Mouse (Mus musculus) right cerebral cortex, postnatal 10 days (tissue): ENCODE data around the gene Rora.

Experiments used
- DNase-seq, 2 experiments: peaks; one replicate each; pipeline ENCODE4 v3.0.0; 2021; ENCODE audit warnings: low spot score in 2 of 2

Gene Rora

DNA sequence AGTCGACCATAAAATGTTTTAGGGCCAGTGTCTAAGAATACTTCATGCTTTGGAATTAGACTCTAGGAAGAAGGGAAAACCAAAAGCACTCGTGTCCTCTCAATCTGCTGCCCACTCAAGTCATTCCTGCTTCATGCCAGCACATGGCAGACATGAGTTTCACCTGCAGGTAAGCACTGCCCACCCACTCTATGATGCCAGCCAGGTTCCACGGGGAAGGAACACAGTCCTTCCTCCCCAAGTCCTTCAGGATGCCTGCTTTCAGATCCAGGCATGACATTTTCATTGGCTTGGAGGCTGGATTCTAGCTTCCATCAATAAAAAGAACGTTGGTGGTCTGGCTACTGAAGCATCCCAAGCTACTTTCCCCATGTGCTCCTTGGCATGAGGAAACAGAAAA is 166.4 kb downstream of the Rora start:
- no peak for DNase-seq

DNA sequence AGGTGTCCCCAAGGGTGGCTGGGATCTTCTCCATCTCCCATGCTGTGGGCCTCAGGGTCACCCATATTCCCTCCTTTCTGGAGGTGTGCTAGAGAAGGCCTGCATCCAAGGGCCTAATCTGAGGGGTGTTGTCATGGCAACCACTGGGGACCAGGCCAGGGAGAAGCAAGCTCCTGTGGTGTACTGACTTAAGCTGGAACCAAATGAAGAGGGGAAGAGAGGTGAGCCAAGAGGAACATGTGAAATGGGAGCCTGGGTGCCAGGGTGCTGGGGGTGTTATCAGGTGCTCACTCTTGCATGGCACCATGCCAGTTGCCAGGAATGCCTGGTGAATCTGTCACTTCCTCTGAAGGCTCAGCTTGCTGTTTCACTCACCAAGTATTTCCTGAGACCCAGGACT is 166.9 kb downstream of the Rora start:
- DNase-seq: peak; percentile 52 to 54

DNA sequence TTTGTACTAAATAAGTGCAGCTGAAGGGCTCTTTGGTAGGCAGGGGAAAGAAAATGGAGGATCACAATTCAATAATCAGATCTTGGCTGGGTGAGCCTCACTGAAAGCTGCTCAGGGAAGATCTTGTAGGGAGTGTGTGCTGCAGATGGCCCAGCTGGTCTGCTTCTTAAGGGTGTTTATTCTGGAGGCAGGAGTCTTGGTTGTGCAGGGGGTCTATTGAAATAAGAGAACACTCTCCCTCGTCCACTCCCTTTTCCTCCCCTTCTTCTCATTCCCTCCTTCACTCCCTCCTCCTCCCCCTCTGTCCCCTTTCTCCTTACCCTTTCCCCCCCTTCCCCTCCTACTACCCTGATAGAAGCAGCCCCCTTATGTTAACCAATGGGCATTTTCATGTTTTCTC is 167.8 kb downstream of the Rora start:
- no peak for DNase-seq

DNA sequence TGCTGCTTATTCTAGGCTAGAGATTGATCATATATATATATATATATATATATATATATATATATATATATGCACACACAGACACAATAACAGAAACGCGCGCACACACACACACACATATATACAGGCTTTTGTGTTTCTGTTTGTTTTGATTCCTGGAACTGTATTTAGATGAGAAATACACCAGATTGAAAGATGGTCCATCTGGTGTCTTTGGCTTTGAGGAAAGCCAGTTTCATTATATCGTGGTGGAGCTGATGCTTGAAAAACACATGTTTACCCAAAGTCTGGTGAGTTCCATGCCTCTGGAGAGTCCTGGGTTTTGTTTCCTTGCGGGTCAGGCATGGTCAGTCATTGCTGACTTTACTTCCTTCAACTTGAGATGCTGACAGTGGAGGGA is 169.7 kb downstream of the Rora start:
- no peak for DNase-seq

DNA sequence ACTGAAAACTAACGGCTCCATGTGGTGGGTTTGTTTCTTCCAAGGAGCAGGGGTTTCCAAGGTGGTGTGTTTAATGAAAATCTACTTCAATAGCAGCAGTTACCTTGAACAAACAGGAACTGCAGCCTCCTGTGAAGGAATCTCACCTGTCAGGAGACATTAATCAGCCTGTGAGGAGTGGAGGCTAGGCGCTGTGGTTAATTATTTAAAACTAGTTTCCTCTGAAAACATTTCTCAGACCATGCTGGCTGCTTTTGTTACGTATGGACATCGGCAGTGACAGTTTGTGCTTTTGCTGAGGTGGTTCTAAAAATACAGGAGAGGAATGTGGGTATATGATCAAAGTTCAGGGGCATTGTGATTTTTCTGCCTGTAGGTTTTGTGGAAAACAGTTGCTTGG is 171.5 kb downstream of the Rora start:
- no peak for DNase-seq

DNA sequence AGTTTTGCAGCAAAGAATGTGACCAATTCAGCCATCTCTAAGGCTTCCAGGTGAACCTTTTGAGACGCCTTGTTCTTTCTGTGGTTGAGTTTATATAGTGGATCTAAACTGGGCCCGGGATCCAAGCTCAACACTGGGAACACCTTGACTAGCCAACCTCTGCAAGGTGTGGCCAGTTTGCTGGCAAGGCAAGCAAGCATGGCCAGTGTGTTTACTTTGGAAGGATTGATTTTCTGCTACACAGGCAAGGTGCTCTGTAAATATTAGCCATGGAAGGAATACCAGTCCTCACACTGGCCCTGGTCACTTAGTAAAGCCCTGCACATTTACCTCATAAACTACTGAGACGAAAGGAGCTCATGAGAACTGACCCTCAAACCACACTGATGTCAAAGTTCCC is 172.3 kb downstream of the Rora start:
- DNase-seq: no peak

DNA sequence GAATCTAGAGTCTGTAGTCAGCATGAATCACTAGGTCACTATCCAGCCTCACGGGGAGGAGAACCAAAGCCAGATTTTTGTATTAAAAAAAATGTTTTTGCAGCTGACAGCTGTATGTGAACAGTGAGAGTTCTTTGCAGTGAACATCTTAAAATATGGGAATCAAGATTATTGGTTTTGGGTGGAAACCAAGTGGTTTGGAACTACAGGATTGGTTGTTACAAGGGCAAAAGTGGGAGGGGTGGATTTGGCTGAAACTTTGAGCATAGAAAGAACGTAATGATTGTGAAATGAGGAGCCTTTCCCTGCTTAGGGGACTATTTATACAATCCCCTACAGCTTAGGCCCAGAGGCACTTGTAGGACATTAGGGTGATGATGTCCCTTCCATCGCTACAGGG is 173.9 kb downstream of the Rora start:
- DNase-seq: no peak

DNA sequence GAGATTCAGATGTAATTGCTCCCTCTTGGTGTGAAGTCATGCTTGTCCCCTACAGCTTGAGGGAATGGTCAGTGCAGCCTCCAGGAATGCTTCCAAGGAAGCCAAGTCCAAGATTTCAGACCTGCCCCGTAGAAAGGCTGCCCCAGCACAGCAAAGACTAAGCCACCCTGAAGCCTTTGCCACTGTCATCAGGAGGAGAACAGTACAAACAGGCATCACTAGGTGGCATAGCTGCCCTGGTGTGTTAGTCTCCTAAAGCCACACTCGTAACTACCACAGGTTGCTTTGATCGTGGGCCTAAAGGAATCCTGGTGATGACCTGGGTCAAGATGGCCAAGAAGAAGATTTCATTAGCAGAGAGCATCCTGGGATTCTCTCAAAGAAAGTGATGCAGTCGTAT is 176.3 kb downstream of the Rora start:
- DNase-seq: peak in 1 of 2 experiments; percentile 40

DNA sequence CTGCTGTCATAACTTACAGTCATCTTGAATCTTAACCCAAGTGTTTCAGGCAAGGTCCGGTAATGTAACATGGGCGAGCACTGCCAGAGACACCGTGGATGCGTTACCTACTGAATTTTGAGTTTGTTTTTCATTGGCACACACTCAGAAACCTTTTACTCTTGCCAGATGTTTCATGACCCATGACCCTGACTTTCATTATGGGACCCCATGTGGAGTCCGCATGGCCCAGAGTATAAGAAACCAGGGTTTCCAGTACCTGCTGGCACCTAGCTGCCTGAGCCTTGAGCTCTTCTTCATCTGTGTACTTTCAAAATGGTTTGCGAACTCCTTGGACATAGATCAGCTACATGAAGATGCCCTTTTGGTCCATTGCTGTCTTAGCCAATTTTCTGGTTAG is 179.7 kb downstream of the Rora start:
- no peak for DNase-seq

DNA sequence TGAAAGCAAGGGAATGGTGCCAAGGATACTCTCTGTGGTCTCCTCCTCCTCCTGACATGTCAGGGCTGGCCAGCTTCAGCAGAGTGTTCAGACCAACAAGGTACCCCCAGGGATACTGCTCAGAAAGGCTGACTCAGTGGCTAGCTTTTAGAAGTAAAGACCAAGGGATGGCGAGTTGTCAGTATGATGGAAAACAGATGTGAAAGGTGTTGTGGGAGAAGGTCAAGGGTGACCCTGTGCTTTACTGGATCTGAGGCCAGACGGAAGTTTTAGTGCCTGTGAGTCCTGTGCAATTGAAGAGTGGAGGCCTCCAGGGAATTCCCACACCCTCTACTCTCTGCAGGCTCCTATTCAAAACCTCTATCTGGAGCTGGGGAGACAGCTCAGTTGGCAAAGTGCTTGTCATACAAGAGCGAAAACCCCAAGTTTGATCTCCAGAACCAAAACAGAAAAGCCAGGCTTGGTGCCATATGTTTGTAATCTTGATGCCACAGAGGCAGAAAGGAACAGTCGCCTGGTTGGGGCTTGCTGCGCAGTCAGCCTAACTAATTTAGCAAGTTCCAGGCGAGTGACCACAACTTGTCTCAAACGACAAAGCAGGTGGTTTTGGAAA is 181.6 kb downstream of the Rora start:
- no peak for DNase-seq

DNA sequence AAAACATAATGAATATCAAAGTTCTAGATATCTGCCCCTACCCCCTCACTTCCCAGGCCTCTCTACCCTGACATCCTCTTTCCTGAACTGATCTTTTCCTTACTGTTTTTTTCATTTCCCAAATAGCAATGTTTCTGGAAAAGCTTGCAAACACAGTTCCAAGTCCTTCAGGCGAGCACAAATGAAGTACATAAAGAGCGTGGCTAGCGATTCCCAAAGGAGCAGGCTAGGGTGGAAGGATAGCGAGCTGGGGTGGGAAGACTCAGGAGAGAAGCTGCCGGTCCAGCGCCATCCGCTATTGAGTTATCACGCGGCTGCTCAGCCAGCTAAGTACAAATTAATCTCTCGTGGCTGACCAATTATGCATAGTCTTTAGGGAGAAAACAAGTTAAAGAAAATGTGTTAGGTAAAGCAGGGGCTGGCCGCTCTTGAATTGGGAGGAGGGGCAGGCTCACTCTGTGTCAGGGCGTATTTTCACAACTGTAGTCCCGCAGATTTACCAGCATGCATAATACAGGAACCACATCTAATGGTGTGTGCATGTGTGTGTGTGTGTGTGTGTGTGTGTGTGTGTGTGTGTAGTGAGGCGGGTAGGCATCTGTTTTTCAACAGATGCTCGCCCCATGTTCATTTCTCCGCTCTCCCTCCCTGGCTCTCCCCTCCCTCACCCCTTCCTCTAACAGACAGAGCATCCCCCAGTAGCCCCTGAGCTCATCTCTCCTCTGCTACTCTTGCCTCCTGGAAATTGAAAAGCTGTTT is 188.7 kb downstream of the Rora start:
- DNase-seq: no peak

DNA sequence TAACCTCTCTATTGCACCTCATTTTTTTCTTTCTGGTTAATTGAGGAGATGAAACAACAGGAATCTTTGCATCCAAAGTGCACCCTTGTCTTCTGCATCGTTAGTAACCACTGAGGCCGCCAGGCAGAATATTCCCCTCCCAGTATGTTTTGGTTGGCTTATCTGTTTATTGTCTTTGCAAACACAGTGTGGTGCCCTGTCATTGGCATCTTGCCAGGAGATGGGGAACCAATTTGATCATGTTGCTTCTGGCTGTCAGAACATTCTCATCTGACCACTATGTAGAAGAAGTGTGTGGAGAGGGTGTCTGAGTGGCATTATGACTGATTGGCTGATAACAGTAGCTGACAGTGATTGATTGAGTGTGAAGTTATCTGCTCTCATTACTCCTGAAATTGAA is 192.0 kb downstream of the Rora start:
- DNase-seq: no peak

DNA sequence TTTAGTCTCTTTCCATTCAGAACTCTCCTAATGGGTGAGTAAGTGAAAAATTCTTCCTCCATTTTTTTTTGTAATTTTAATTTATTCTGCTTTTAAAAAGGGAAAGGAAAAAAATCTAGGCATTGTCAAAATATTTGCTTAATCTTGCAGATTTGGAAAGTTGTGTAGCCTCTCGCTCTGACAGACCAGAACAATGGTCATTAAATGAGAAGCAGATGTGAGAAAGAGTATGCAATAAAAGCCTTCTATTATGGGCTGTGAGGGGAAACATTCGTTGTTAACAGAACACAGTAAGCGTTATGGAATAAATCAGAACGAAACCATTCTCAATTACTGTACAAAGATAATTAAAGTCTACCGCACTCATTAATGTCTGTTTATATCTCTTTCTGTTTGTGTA is 196.7 kb downstream of the Rora start:
- DNase-seq: no peak

DNA sequence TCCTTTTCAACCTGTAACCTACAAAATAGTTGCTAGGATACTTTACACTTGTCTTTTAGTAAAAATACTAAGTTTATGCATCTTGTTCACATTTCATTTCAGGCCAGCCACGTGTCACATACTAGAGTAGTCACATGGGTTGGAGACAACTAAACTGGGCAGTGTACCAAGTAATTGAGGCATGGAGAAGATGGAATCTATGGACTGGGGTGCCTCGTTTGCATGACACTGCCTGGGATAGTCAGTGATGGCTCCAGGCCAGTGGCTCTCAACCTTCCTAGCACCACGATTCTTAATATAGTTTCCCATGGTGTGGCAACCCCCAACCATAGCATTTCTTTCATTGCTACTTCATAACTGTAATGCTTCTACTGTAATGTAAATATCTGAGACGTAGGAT is 198.6 kb downstream of the Rora start:
- no peak for DNase-seq

DNA sequence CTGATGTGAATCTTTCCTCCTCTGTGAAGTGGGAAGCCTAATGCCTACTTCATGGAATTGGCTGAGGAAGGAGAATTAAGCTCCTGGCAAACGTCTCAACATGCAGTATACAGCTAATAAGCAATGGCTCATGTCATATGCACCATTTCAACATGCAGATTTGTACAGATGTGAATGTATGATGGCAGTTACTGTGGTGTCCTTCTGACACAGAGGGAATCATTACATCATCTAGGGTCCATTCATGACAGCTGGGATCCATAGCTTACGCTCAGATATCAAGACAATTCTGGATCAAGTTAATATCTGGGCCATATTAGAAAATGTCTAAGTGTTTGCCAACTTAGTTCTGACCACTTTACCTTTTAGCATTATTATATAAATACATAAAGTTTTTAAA is 199.3 kb downstream of the Rora start:
- no peak for DNase-seq

DNA sequence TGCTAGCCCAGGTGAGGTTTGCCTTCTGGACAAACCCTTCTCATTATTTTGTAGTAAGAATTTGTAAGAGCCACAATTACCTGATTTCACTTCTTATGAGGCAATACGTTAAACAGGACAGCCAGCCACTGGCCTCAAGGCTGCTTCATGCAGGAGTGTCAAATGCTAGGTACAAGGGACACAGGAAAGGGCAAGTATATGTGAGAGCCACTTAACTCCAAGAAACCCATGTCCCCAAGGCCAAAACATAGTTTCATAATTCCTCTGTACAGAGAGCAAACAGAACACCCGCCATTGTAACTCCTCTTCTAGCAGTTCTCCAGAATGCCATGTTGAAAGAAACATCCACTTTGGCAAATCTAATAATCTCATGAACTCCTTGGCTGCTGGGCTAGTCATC is 205.9 kb downstream of the Rora start:
- no peak for DNase-seq

DNA sequence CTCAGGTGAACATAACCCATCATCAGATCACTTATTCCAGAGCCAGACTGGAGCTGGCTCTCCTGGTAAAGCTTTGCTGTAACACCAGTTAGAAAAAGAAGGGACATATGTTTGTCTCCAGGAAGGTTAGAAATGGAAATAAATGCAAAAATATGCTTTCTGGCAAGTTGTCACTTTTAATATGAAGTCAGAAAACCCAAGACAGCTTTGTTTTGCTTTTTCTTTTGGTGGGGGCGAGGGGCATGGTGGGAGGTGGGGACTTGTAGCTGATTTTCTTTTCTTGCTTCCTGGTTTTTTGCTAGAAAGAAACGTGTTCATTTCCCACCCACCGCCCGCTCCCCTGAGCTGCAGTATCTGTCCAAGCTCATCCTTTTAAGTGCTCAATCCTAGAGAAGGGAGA is 212.7 kb downstream of the Rora start:
- DNase-seq: peak; percentile 49 to 52

DNA sequence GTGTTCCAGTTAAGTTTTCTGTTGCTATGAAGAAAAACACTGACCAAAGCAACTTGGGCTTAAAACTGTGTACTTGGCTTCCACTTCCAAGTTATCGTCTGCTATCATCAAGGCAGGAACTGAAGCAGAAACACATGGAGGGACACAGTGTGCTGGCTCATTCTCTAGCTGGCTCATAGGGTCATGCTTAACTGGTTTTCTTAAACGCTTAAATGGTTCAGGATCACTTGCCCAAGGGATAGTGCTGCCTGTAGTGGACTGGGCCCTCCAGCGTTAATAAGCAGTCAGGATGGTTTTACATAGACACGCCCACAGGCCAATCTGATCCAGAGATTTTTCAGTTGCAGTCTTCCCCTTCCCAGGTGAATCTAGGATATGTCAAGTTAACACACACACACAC is 220.3 kb downstream of the Rora start:
- DNase-seq: no peak

DNA sequence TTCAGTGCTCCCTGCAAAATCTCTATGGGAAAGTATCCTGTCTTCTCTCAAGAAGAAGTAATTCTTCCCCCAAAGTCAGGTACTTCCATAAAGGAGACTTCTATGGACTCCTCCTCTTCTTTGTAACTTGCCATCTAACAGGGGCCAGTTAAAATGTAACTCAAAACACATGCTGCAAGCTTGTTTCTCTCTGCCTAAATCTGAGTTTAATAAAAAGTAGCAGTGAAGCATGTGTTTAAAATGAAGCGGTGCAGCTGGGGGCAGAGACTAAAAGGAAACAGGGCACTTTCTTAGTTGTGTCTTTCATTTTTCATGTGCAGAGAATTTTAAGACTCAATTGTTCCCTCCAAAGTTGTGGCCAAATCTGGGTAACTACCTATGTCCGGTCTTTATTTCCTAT is 221.0 kb downstream of the Rora start:
- DNase-seq: no peak

DNA sequence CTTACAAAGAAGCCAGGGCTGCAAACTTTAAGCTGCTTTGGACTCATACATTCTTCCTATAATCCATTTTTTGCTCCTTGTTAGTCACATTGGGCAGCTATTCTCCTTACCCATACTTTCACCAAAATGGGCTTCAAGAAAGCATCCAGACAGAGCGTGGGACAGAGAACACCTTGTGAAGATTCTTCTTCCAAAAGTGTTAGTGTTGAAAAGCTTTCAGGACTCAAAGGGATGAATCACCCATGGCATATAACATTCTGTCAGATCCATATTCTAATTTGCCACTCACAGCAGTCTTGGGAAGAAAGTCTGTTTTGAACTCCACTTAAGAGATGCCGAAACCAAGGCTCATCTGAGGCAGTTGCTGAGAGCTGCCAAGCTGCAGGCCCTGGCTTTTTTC is 222.2 kb downstream of the Rora start:
- DNase-seq: no peak

DNA sequence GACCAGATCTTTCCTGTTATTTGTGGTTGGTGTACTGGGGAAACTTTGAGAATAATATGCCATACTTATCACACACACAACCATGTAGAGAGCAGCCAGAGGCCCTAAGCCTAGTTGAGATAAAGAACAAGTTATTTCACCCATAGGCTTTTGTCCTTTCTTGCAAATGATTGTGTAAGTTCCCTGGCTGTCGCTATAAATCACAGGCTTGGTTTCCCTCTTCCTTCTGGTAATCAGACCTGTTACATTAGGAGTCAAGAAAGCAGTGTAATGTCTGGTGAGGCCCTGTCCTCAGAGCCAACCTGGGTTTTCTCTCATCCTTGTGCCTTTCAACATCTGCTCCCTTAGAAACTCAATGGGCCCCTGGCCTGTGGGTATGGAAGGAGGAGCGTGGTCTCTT is 222.7 kb downstream of the Rora start:
- DNase-seq: no peak

DNA sequence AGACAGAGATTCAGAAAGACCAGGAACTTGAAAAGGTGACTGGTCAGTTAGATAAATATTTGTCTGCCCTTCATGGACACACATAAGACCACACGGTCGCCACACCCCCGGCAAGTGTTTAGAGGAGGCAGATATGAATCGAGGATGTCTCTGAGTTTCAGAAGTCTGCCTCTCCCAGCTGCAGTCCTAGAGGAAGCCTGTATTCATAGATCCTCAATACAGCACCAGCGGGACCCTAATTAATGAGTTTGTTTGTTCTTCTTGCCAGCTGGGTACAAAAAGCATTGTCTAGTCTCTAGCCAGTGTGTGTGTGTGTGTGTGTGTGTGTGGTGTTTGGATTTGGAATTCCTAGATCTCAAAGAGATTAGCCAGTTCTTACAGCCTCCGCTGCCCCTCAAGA is 228.3 kb downstream of the Rora start:
- DNase-seq: peak; percentile 43 to 56

DNA sequence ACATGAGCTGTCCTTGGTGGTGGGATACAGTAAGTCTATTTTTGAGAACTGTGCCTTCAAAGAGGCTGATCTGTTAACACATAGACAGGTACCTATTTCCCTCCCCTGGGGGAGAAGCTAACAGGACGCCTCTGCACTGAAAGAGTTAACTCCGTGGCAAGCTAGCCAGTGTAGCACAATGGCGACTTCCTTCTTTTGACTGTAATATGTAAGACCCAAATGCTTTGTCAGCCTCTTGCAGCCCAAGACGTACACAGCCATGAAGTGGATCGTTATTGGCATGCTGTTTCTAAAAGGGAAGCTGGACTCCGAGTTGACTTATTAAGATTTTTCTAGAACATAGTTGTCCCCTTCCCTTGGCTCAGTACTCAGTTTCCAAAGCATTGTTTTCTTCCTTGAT is 229.4 kb downstream of the Rora start:
- no peak for DNase-seq

DNA sequence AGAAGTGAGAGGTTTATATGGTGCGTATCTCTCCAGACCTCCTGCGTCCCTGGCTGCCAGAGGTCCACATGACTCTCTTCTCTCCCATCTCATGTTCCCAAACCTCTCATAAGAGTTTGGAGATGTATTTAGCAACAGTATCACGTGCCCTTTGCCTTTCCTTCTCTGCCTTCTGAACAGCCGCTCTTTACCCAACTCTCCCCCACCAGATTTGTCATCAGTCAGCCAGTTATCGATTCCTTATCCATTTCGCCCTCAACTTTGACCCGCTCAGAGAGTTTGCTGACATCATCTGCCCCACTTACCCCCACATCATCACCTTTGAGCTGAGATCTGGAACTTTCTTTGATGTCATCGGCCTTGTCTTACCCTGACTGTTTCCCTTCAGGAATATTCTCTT is 230.1 kb downstream of the Rora start:
- no peak for DNase-seq
